Mouse (Mus musculus) E14TG2a.4 (cell line): Measurements from ENCODE around the gene P2rx7.

Source experiments
- H3K27me3 ChIP-seq: 2 replicates; pipeline ENCODE4 v1.6.1; 2014; ENCODE audit warnings: low read length, control low read depth; ENCODE audit not compliant: insufficient read depth
- H3K36me3 ChIP-seq: 2 replicates; pipeline ENCODE4 v1.6.1; 2014; ENCODE audit warnings: low read length, control low read depth; ENCODE audit not compliant: insufficient read depth
- H3K4me1 ChIP-seq: replicated peaks from 2 replicates; pipeline ENCODE4 v1.6.1; 2014; ENCODE audit warnings: low read depth, low read length, control low read depth
- H3K4me3 ChIP-seq: replicated peaks from 2 replicates; pipeline ENCODE4 v1.5.1; 2014; ENCODE audit warnings: mild to moderate bottlenecking, low read length
- H3K9me3 ChIP-seq: 2 replicates; pipeline ENCODE4 v1.6.1; 2014; ENCODE audit warnings: low read length, control low read depth
- CTCF ChIP-seq: conservative IDR thresholded peaks from 2 replicates; pipeline ENCODE4 v1.5.1; 2014; ENCODE audit warnings: low read length
- NANOG ChIP-seq: IDR thresholded peaks from 2 replicates; pipeline ENCODE4 v1.6.1; 2014; ENCODE audit warnings: borderline replicate concordance, low read length, mixed read lengths
- POU5F1 ChIP-seq: IDR thresholded peaks from 2 replicates; pipeline ENCODE4 v1.6.1; 2014; ENCODE audit warnings: low read length, borderline replicate concordance

Gene P2rx7

GRCm38 (mm10) chr5:122693431-122694207 lies 49.9 kb downstream of the P2rx7 start:
- H3K36me3 ChIP-seq = no peaks in the 10 kb centered on the region
- peaks cover 20% of the 10 kb centered on the region for H3K4me1 ChIP-seq
- H3K27me3 ChIP-seq = no peaks in the 10 kb centered on the region
- TF ChIP-seq NANOG (no peak), CTCF (no peak), POU5F1 (no peak)
- H3K9me3 ChIP-seq = no peaks in the 10 kb centered on the region
- no peak overlapping the region for H3K4me3 ChIP-seq

- Histone ChIP-seq H3K36me3 (no peaks in the 10 kb centered on the region), H3K4me3 (no peak overlapping the region), H3K4me1 (peaks cover 22% of the 10 kb centered on the region), H3K27me3 (no peaks in the 10 kb centered on the region), H3K9me3 (no peaks in the 10 kb centered on the region)
- TF ChIP-seq POU5F1 (no peak), NANOG (no peak), CTCF (no peak)
These were observed 51.8 kb downstream of the P2rx7 start for GRCm38 (mm10) chr5:122695516-122695915.

- no peak for TF ChIP-seq CTCF
- TF ChIP-seq NANOG = no peak
- TF ChIP-seq POU5F1 = no peak
- Histone ChIP-seq H3K9me3 (no peaks in the 10 kb centered on the region), H3K4me1 (peaks cover 17% of the 10 kb centered on the region), H3K4me3 (no peak overlapping the region), H3K36me3 (no peaks in the 10 kb centered on the region), H3K27me3 (no peaks in the 10 kb centered on the region)
These were observed 54.5 kb downstream of the P2rx7 start for GRCm38 (mm10) chr5:122698041-122698700.

GRCm38 (mm10) chr5:122698701-122699060 lies 55.0 kb downstream of the P2rx7 start:
- Histone ChIP-seq H3K9me3 (no peaks in the 10 kb centered on the region), H3K4me1 (peaks cover 17% of the 10 kb centered on the region), H3K4me3 (no peak overlapping the region), H3K36me3 (no peaks in the 10 kb centered on the region), H3K27me3 (peaks cover 3% of the 10 kb centered on the region; the same call in 1 of the 2 replicates)
- TF ChIP-seq CTCF = no peak
- no peak for TF ChIP-seq POU5F1

GRCm38 (mm10) chr5:122700109-122700836 lies 56.6 kb downstream of the P2rx7 start:
- no peaks in the 10 kb centered on the region for H3K9me3 ChIP-seq
- no peaks in the 10 kb centered on the region for H3K36me3 ChIP-seq
- no peak for TF ChIP-seq POU5F1
- TF ChIP-seq CTCF = no peak
- TF ChIP-seq NANOG = no peak
- H3K4me1 ChIP-seq = peaks cover 17% of the 10 kb centered on the region
- H3K4me3 ChIP-seq = no peak overlapping the region
- peaks cover 3% of the 10 kb centered on the region; the same call in 1 of the 2 replicates for H3K27me3 ChIP-seq

GRCm38 (mm10) chr5:122700837-122701212 lies 57.1 kb downstream of the P2rx7 start:
- TF ChIP-seq NANOG = no peak
- no peak for TF ChIP-seq POU5F1
- no peak for TF ChIP-seq CTCF

GRCm38 (mm10) chr5:122702156-122702555 lies 58.4 kb downstream of the P2rx7 start:
- Histone ChIP-seq H3K4me3 (no peak overlapping the region), H3K9me3 (no peaks in the 10 kb centered on the region), H3K36me3 (no peaks in the 10 kb centered on the region), H3K4me1 (peaks cover 25% of the 10 kb centered on the region), H3K27me3 (peaks cover 14% of the 10 kb centered on the region)
- TF ChIP-seq NANOG (no peak), CTCF (no peak), POU5F1 (no peak)

More at GRCm38 (mm10) chr5:122700837-122701212, 57.1 kb downstream of the P2rx7 start:
- Histone ChIP-seq H3K27me3 (peaks cover 3% of the 10 kb centered on the region; the same call in 1 of the 2 replicates), H3K4me1 (peaks cover 17% of the 10 kb centered on the region), H3K36me3 (no peaks in the 10 kb centered on the region), H3K4me3 (no peak overlapping the region), H3K9me3 (no peaks in the 10 kb centered on the region)

- Histone ChIP-seq H3K9me3 (no peaks in the 10 kb centered on the region), H3K27me3 (peaks cover 16% of the 10 kb centered on the region), H3K36me3 (no peaks in the 10 kb centered on the region), H3K4me3 (no peak overlapping the region), H3K4me1 (peaks cover 28% of the 10 kb centered on the region)
- TF ChIP-seq POU5F1 (no peak), CTCF (no peak), NANOG (no peak)
These were observed 59.9 kb downstream of the P2rx7 start for GRCm38 (mm10) chr5:122703574-122703973.
